8 mouse cellular contexts compared by ENCODE assay signal in genomic region chr8:85492125-85492875, GRCm38 (mm10). TPM values are rescaled to one million over a fixed set of nuclear protein-coding genes. Genes with fewer than 3 reads are reported as not detected.
DNase-seq lines count a peak whose midpoint lies in the region; ATAC-seq and TF ChIP-seq lines count a peak whose summit lies in the region.

Gene Gpt2, plus strand, starts transcription at chr8:85492576.

- H3K4me3 ChIP-seq in forebrain, embryonic 10.5 days: peak within 1 kb of the TSS; percentile 82
- H3K4me3 ChIP-seq in heart, embryonic 15.5 days: peak within 1 kb of the TSS; percentile 78
- H3K4me3 ChIP-seq in liver, embryonic 14.5 days (ENCODE audit: insufficient read depth in 1 of 2, low read depth in 2 of 2, low read length in 2 of 2): peak within 1 kb of the TSS; percentile 61 to 67
- peak within 1 kb of the TSS; percentile 84 for H3K4me3 ChIP-seq in neural tube, embryonic 11.5 days (ENCODE audit: low read depth, low read length)
- H3K4me3 ChIP-seq in stomach, postnatal 0 days (ENCODE audit: low read depth, low read length): peak within 1 kb of the TSS; percentile 80

- TF ChIP-seq CTCF in liver, embryonic 14.5 days (IDR thresholded peaks at IDR 0.05; ENCODE audit: low read depth): no peak
- peak; percentile 39; the same call in 1 of the 2 replicates for TF ChIP-seq CTCF in stomach, postnatal 0 days (IDR thresholded peaks at IDR 0.05; ENCODE audit: low read depth)

- no peak for TF ChIP-seq EP300 in liver, embryonic 14.5 days (IDR thresholded peaks at IDR 0.05; ENCODE audit: low read depth)
- no peak for TF ChIP-seq EP300 in stomach, postnatal 0 days (optimal IDR thresholded peaks at IDR 0.05)

- H3K27me3 ChIP-seq in forebrain, embryonic 10.5 days (ENCODE audit: poor library complexity, severe bottlenecking): peaks cover 12% of the 10 kb centered on the region
- H3K27me3 ChIP-seq in heart, embryonic 15.5 days: no peaks in the 10 kb centered on the region
- H3K27me3 ChIP-seq in liver, embryonic 14.5 days (ENCODE audit: control insufficient read depth, insufficient read depth, low read length): peaks cover 4% of the 10 kb centered on the region
- no peaks in the 10 kb centered on the region for H3K27me3 ChIP-seq in neural tube, embryonic 11.5 days (ENCODE audit: control insufficient read depth, insufficient read depth, low read length)
- no peaks in the 10 kb centered on the region for H3K27me3 ChIP-seq in stomach, postnatal 0 days (ENCODE audit: control insufficient read depth, insufficient read depth, low read length)

- peak within 1 kb of the TSS; percentile 59 for H3K9ac ChIP-seq in heart, embryonic 15.5 days
- peak within 1 kb of the TSS; percentile 38 for H3K9ac ChIP-seq in liver, embryonic 14.5 days (replicated peaks)
- peak within 1 kb of the TSS; percentile 85 for H3K9ac ChIP-seq in neural tube, embryonic 11.5 days (ENCODE audit: low read length)
- H3K9ac ChIP-seq in stomach, postnatal 0 days (ENCODE audit: low read length): peak within 1 kb of the TSS; percentile 76

- peak within 1 kb of the TSS; percentile 97 for H3K4me2 ChIP-seq in heart, embryonic 15.5 days
- peak within 1 kb of the TSS; percentile 79 for H3K4me2 ChIP-seq in liver, embryonic 14.5 days (ENCODE audit: low read depth)
- H3K4me2 ChIP-seq in neural tube, embryonic 11.5 days (ENCODE audit: low read depth): peak within 1 kb of the TSS; percentile 98
- peak within 1 kb of the TSS; percentile 99 for H3K4me2 ChIP-seq in stomach, postnatal 0 days (replicated peaks; ENCODE audit: low read depth)

- H3K36me3 ChIP-seq in forebrain, embryonic 10.5 days (replicated peaks): peaks cover 12% of the 10 kb centered on the region; the same call in 1 of the 2 replicates
- no peaks in the 10 kb centered on the region for H3K36me3 ChIP-seq in heart, embryonic 15.5 days
- no peaks in the 10 kb centered on the region for H3K36me3 ChIP-seq in liver, embryonic 14.5 days (replicated peaks; ENCODE audit: control insufficient read depth, insufficient read depth, low read depth)
- H3K36me3 ChIP-seq in neural tube, embryonic 11.5 days (ENCODE audit: control insufficient read depth, insufficient read depth, low read length): no peaks in the 10 kb centered on the region
- no peaks in the 10 kb centered on the region for H3K36me3 ChIP-seq in stomach, postnatal 0 days (ENCODE audit: control insufficient read depth, insufficient read depth, low read length)

- ATAC-seq in heart, embryonic 15.5 days (replicated peaks; ENCODE audit: insufficient number of reproducible peaks, insufficient read depth, low FRiP score, low read depth): peak; percentile 99
- peak; percentile 89 for ATAC-seq in liver, embryonic 14.5 days (ENCODE audit: insufficient read depth)
- ATAC-seq in neural tube, embryonic 11.5 days (ENCODE audit: insufficient read depth, low FRiP score, low TSS enrichment): peak; percentile 99
- ATAC-seq in stomach, postnatal 0 days (ENCODE audit: low FRiP score, low TSS enrichment): peak; percentile 96

- H3K9me3 ChIP-seq in forebrain, embryonic 10.5 days: no peaks in the 10 kb centered on the region
- no peaks in the 10 kb centered on the region for H3K9me3 ChIP-seq in heart, embryonic 15.5 days (replicated peaks)
- H3K9me3 ChIP-seq in liver, embryonic 14.5 days (ENCODE audit: control insufficient read depth, low read length): no peaks in the 10 kb centered on the region
- H3K9me3 ChIP-seq in neural tube, embryonic 11.5 days (ENCODE audit: control insufficient read depth, low read length): no peaks in the 10 kb centered on the region
- no peaks in the 10 kb centered on the region for H3K9me3 ChIP-seq in stomach, postnatal 0 days (ENCODE audit: control insufficient read depth, low read length)

- peak within 1 kb of the TSS; percentile 81 for H3K27ac ChIP-seq in forebrain, embryonic 10.5 days
- H3K27ac ChIP-seq in heart, embryonic 15.5 days: no peak within 1 kb of the TSS
- H3K27ac ChIP-seq in liver, embryonic 14.5 days: no peak within 1 kb of the TSS
- H3K27ac ChIP-seq in neural tube, embryonic 11.5 days (ENCODE audit: low read depth, low read length): no peak within 1 kb of the TSS
- peak within 1 kb of the TSS; percentile 65 for H3K27ac ChIP-seq in stomach, postnatal 0 days (replicated peaks)

- DNase-seq in CD4-positive helper T cell, adult 2 months (ENCODE audit: low read depth, low spot score): peak; percentile 87
- peak; percentile 91 for DNase-seq in brain, embryonic 18.5 days (ENCODE audit: low read depth, low spot score)
- peak; percentile 97 for DNase-seq in forebrain, embryonic 10.5 days (ENCODE audit: extremely low spot score, low spot score)
- peak; percentile 94 to 97 for DNase-seq in kidney, postnatal 25 days
- peak; percentile 54 to 64 (median 58) for DNase-seq in liver, embryonic 14.5 days (ENCODE audit: low read depth in 3 of 3, low spot score in 3 of 3)
- peak; percentile 95 for DNase-seq in neural tube, embryonic 11.5 days (ENCODE audit: low spot score)
- peak; percentile 97 for DNase-seq in stomach, postnatal 0 days (ENCODE audit: low spot score)

- peaks cover 25% of the 10 kb centered on the region for H3K4me1 ChIP-seq in forebrain, embryonic 10.5 days
- H3K4me1 ChIP-seq in heart, embryonic 15.5 days (replicated peaks): peaks cover 11% of the 10 kb centered on the region
- 0 out of 4 replicates have a peak, but pooled peaks cover 0 to 2% of the 10 kb centered on the region in 2 experiments for H3K4me1 ChIP-seq in liver, embryonic 14.5 days (replicated peaks; ENCODE audit: control insufficient read depth in 2 of 2, insufficient read depth in 2 of 2, low read length in 1 of 2)
- no peaks in the 10 kb centered on the region for H3K4me1 ChIP-seq in neural tube, embryonic 11.5 days (ENCODE audit: control insufficient read depth, insufficient read depth, low read length)
- no peaks in the 10 kb centered on the region for H3K4me1 ChIP-seq in stomach, postnatal 0 days (replicated peaks; ENCODE audit: control insufficient read depth, insufficient read depth)

- WGBS in forebrain, embryonic 10.5 days: under 1% methylated on average over 41 of the region's 41 CpGs
- under 1% methylated on average over 41 of the region's 41 CpGs for WGBS in heart, embryonic 15.5 days
- under 1% methylated on average over 41 of the region's 41 CpGs for WGBS in liver, embryonic 14.5 days (ENCODE audit: insufficient replicate concordance)
- under 1% methylated on average over 41 of the region's 41 CpGs for WGBS in neural tube, embryonic 11.5 days
- 1% methylated on average over 41 of the region's 41 CpGs for WGBS in stomach, postnatal 0 days

RNA-seq across cellular contexts. Expression of gene Gpt2, which starts in this region (rescaled TPM):
- polyA plus RNA-seq in forebrain, embryonic 10.5 days (2016; fragmentation: Nextera tagmentation; extraction: Ambion mirVana): 32.2 and 33.3 TPM in 2 replicates
- 5.5 and 8.3 TPM in 2 replicates for polyA plus RNA-seq in heart, embryonic 15.5 days (2015; fragmentation: Nextera tagmentation; extraction: Ambion mirVana)
- polyA plus RNA-seq in liver, embryonic 14.5 days (2012; rRNA removed): 8.1 and 8.7 TPM in 2 replicates
- polyA plus RNA-seq in liver, embryonic 14.5 days (2014; fragmentation: Nextera tagmentation; extraction: Ambion mirVana): 13.1 and 15.5 TPM in 2 replicates
- polyA plus RNA-seq in neural tube, embryonic 11.5 days (2014; fragmentation: Nextera tagmentation; extraction: Ambion mirVana): 37.9 and 42.9 TPM in 2 replicates
- polyA plus RNA-seq in stomach, postnatal 0 days (2015; fragmentation: Nextera tagmentation; extraction: Ambion mirVana): 32.7 and 37.6 TPM in 2 replicates

Comparison
In these comparisons a context has a peak if more than half of its experiments do, and no peak if none do; other contexts are left out.
1. H3K27ac ChIP-seq: peak in forebrain, embryonic 10.5 days (single experiment) and stomach, postnatal 0 days (single experiment); none in heart, embryonic 15.5 days (single experiment), liver, embryonic 14.5 days (single experiment) and neural tube, embryonic 11.5 days (single experiment).
2. Peak in every context shown above with its lines, with median percentiles within 50 percentile points of each other: DNase-seq, H3K4me3 ChIP-seq, ATAC-seq, H3K4me2 ChIP-seq and H3K9ac ChIP-seq.